Mouse (Mus musculus) lung, postnatal 4 days (tissue): ENCODE measurements around the gene Fam234a.
A peak's percentile ranks its signal among the peaks of the same experiment; 100 is the strongest.
"Not testable (repeated sequence)": the region's sequence is repeated elsewhere in the genome, so short reads cannot be mapped to it uniquely, and the experiment has no call there.

Experiments
- DNase-seq, 2 experiments: peaks; one replicate each; pipeline ENCODE4 v3.0.0; 2021

Fam234a gene

DNA sequence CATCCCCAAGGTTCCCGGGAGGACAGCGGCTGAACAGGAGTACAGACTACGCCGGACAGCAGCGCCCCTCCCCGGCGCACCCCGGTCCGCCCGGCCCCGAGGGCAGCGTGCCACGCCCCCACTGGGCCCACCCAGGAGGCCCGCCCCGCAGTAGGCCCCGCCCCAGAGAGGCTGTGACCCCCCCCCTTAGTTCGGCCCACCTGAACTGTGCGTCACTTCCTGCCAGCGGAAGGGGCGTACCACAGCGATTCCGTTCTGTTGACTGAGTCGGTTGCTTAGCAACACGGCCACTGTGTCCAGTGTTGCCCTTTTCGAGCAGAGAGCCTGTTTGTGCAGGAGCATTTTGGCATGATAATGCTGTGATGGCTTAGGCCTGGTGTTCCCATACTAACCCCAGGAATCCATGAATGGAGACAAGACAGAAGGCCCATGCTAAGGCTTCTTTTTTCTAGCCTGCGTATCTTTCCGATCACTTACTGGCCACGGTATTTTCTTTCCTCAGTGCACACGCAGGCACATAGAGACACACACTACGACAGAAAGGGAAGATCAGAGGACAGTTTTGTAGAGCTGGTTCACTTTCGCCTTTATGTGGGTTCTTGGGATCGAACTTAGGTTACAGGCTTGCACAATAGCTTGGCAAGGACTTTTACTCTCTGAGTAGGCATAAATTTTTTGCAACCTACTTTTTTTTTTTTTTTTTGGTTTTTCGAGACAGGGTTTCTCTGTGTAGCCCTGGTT lies at the start of gene Fam234a:
Fam234a (minus strand) TSS at position 142 of the 741 bp plus-strand sequence.
- peak; percentile 95 to 96 for DNase-seq

DNA sequence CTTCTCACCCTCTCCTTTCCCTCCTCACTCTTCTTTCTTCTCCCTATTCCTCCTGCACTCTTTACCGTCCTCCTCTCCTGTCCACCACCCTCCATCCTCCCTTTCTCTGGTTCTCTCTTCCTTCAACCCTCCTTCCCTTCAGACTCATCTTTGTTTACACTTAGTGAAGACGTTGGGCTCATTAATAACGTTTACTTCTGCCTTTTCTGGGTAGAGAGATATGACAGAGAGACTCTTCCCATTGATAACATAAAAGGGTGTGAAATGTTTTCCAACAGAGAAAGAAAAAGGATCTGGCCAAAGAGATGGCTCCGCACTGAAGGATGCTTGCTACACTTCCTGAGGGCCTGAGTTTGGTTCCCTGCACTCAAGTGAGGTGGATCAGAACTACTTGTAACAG lies 45.4 kb upstream of the Fam234a start:
- no peak for DNase-seq

GRCm38 (mm10) chr17:26286199-26286955 lies 42.3 kb upstream of the Fam234a start:
- no peak for DNase-seq

GRCm38 (mm10) chr17:26276711-26277110 lies 32.7 kb upstream of the Fam234a start:
- peak in 1 of 2 experiments; percentile 53 for DNase-seq

DNA sequence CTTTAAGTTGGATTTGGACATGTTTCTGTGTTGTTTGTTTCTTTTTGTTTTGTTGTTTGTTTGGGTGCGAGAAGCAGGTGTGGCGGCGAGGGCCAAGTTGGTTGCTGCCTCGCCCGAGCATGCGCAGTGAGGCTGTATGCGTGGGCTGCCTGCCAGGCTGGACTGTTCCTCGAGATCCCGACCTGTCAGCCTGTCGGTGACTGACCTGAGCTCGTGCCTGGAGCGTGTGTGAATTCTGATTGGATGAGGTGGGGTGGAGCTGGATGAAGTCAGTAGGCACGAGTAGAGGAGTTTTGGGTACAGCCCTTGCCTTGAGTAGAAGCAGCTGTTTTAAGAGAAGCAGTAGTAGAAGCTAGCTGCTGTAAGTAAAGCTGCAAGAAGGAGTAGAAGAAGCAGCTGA lies 31.9 kb upstream of the Fam234a start:
- no peak for DNase-seq

- no peak for DNase-seq
Observed at GRCm38 (mm10) chr17:26272586-26272985, 28.5 kb upstream of the Fam234a start.

- DNase-seq = not testable (repeated sequence)
Observed at GRCm38 (mm10) chr17:26269577-26269976, 25.5 kb upstream of the Fam234a start.

- no peak for DNase-seq
Observed at GRCm38 (mm10) chr17:26268851-26269250, 24.8 kb upstream of the Fam234a start.

- no peak for DNase-seq
Observed at GRCm38 (mm10) chr17:26262384-26262783, 18.3 kb upstream of the Fam234a start.

GRCm38 (mm10) chr17:26261826-26262225 lies 17.8 kb upstream of the Fam234a start:
- no peak for DNase-seq

- DNase-seq = no peak
Observed at GRCm38 (mm10) chr17:26255313-26255712, 11.3 kb upstream of the Fam234a start.

DNA sequence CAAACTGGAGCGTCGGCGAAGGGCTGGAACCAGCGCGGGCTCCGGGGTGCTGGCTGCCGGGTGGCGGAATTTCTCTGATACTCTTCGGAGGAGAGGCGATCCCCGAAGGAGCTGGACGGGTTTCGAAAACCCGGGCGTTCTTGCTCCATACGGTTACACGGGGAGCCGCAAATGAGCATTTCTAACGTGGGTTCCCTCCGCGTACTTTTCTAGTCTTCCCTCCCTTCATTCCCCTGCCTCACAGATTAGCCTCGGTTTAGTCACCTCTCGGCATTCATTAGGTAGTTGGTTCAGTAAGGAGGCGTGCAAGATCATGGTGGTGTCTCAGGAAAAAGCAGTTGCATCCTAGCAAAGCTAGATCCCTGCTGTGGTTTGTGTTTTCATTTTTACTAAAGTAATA lies 9.4 kb upstream of the Fam234a start:
- DNase-seq = no peak

- DNase-seq = peak; percentile 94
Observed at GRCm38 (mm10) chr17:26252539-26253251, 8.7 kb upstream of the Fam234a start, which contains the start of gene Luc7l. Gene Luc7l, plus strand, starts transcription at chr17:26252896.

DNA sequence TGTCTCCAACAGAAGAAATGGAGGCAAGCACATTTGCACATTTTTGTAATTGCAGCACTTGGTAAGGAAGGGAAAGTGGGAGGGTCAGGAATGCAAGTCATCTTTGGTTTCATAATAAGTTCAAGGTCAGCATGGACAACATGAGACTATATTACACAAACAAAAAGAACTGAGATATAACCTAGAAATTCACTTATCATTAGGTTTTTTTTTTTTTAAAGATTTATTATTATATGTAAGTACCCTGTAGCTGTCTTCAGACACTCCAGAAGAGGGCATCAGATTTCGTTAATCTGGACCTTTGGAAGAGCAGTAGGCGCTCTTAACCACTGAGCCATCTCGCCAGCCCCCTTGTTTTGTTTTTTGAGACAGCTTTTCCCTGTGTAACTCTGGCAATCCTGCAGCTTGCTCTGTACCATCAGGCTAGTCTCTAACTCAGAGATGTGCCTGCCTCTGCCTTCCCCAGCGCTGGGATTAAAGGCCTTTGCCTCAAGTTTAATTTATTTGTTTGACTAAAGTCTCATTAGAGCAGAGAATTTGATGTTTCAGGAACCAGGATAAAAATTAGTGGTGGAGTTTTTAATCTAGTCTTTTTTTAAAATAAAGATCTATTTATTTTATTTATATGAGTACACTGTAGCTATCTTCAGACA lies 8.0 kb upstream of the Fam234a start:
- DNase-seq = no peak

GRCm38 (mm10) chr17:26243471-26244100 lies 456 bp downstream of the Fam234a start:
- peak; percentile 83 to 85 for DNase-seq

- no peak for DNase-seq
Observed at GRCm38 (mm10) chr17:26240990-26241389, 3.1 kb downstream of the Fam234a start.

DNA sequence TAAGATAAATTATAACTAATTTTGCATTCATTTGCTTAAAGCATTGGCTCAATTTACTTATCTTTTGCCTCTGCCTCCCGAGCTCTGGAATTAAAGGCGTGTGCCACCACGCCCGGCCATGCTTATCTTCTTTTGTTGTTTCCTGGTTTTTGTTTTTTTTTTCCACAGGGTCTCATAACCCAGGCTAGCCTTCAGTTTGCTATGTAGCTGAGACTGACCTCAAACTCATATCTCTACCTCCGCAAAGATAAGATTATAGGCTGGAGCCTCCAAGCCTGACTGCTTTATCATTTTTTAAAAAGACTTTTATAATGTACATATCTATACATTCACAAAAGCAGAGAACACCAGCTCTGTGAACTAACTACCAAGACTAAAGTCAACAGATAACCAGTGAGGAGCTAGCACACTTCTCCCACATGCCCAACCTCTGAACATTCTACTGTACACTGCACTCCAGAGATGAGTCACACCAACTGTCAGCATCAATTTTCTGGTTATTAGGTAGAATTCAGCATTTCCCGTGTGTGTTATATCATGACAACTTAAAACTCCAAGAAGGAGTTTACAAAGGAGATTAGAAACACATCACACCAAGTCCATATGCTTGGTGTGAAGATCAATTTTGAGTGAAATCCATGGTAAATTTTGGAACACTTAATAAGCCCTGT lies 3.8 kb downstream of the Fam234a start:
- no peak for DNase-seq

GRCm38 (mm10) chr17:26239551-26239950 lies 4.5 kb downstream of the Fam234a start:
- no peak for DNase-seq

GRCm38 (mm10) chr17:26237667-26238066 lies 6.4 kb downstream of the Fam234a start:
- no peak for DNase-seq

DNA sequence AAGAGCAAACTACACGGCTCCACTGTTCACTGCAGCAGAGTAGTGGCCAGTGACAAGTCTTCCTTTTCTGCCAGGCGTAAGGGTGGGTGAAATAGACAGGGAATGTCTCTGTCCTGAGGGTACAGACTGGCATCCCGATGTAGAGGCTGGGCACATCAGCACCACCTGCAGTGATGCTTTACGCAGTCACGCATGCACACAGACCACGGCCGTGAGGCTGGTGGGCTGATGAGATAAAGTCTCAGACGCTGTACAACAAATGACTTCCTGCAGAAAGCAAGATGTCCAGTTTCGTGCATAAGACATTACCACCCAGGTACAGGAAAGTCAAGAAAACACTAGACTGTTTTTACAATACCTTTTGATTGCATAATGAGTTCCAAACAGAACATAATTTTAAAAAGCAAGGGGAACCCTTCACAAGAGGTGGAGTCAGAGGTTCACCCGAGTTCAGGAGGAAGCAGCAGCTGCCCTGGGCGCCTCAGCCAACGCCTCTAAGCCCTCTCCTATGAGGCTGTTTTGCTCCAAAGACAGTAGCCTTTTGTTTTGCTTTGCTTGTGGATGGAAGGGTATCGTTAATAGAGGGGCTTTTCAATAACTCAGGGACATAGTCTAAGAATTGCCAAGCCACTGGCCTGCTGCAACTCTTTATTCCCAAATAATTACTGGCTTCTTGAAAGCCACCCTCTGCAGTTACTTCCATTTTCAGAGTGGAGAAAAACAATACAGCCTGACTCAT lies 8.8 kb downstream of the Fam234a start:
- DNase-seq = no peak

DNA sequence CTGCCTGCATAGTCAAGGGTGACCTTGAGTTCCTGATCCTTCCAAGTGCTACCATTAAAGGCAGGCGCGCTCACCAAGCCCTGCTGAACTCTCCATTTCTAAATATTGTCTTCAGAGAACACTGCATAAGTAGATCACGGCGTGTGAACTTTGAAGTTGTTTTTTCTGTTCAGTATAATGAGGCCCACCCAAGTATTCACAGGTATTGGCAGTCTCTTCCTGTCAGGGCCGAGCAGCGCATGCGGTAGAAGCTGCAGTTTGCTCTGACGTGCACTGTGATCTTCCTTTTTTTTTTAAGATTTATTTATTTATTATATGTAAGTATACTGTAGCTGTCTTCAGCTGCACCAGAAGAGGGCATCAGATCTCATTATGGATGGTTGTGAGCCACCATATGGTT lies 9.7 kb downstream of the Fam234a start:
- no peak for DNase-seq
